26 mouse cellular contexts compared by ENCODE assay signal in the genomic region with DNA sequence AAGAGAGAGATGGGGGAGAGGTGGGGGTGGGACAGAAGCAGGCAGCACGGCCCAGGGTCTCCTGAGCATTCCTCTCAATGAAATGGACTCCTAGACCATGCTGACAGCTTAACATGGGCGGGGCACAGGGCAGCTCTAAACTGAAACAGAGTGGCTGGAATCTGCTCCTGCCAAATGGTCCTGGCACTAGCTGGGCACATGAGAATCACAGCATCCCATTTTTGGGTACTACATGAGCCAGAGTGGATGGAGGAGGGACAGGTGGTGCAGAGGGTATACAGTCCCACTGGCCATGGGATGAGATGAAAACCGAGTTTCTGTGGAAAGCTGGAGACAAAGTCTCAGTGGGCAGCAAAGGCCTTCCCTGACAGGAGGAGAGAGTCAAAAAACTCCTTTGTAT. TPM values are rescaled to one million over a fixed set of nuclear protein-coding genes. Genes with fewer than 3 reads are reported as not detected.
DNase-seq lines count a peak whose midpoint lies in the region; ATAC-seq lines count a peak whose summit lies in the region.
"Had no signal": no experiment of that assay in that cellular context is flagged by ENCODE, and none has a peak within 500 bp of the region (broad histone marks: within the 10 kb centered on the region; RNA-seq: fewer than 3 reads in every experiment).

No protein-coding gene starts in this region.

- no peak overlapping the region for H3K4me3 ChIP-seq in embryonic facial prominence, embryonic 14.5 days (ENCODE audit: low read depth, low read length)
- no peak overlapping the region for H3K4me3 ChIP-seq in embryonic facial prominence, embryonic 10.5 days
- no peak overlapping the region; the same call in 1 of the 2 replicates for H3K4me3 ChIP-seq in heart, embryonic 11.5 days (ENCODE audit: low read depth, low read length)
- H3K4me3 ChIP-seq in hindbrain, embryonic 13.5 days = no peak overlapping the region
- H3K4me3 ChIP-seq in hindbrain, embryonic 12.5 days = no peak overlapping the region
- H3K4me3 ChIP-seq in neural tube, embryonic 15.5 days (replicated peaks) = no peak overlapping the region
- H3K4me3 ChIP-seq: embryonic facial prominence, embryonic 15.5 days; layer of hippocampus, adult 2 months; left cerebral cortex, adult 2 months; limb, embryonic 13.5 days; lung, embryonic 15.5 days; midbrain, embryonic 10.5 days; midbrain, embryonic 15.5 days had no signal

- WGBS in embryonic facial prominence, embryonic 14.5 days = 57% methylated on average over 3 of the region's 3 CpGs
- 76% methylated on average over 3 of the region's 3 CpGs for WGBS in embryonic facial prominence, embryonic 10.5 days
- WGBS in heart, embryonic 11.5 days (ENCODE audit: insufficient replicate concordance) = 40% methylated on average over 3 of the region's 3 CpGs
- 59% methylated on average over 3 of the region's 3 CpGs for WGBS in hindbrain, embryonic 13.5 days
- WGBS in hindbrain, embryonic 12.5 days = 57% methylated on average over 3 of the region's 3 CpGs
- WGBS in neural tube, embryonic 15.5 days = 60% methylated on average over 3 of the region's 3 CpGs

- H3K27me3 ChIP-seq in embryonic facial prominence, embryonic 14.5 days (replicated peaks; ENCODE audit: control insufficient read depth, insufficient read depth, low read length) = no peaks in the 10 kb centered on the region
- H3K27me3 ChIP-seq in embryonic facial prominence, embryonic 10.5 days (replicated peaks; ENCODE audit: low read depth, poor library complexity, severe bottlenecking) = no peaks in the 10 kb centered on the region
- peaks cover 3% of the 10 kb centered on the region; the same call in 1 of the 2 replicates for H3K27me3 ChIP-seq in heart, embryonic 11.5 days (ENCODE audit: control insufficient read depth, insufficient read depth, low read length)
- H3K27me3 ChIP-seq in hindbrain, embryonic 13.5 days = peaks cover 4% of the 10 kb centered on the region; the same call in 1 of the 2 replicates
- no peaks in the 10 kb centered on the region for H3K27me3 ChIP-seq in hindbrain, embryonic 12.5 days
- H3K27me3 ChIP-seq in neural tube, embryonic 15.5 days (replicated peaks) = no peaks in the 10 kb centered on the region
- H3K27me3 ChIP-seq: embryonic facial prominence, embryonic 15.5 days; limb, embryonic 13.5 days; lung, embryonic 15.5 days; midbrain, embryonic 15.5 days had no signal

- H3K4me2 ChIP-seq in embryonic facial prominence, embryonic 14.5 days (ENCODE audit: low read depth, low read length) = no peak overlapping the region
- no peak overlapping the region for H3K4me2 ChIP-seq in heart, embryonic 11.5 days
- H3K4me2 ChIP-seq in hindbrain, embryonic 13.5 days = no peak overlapping the region
- no peak overlapping the region for H3K4me2 ChIP-seq in hindbrain, embryonic 12.5 days (replicated peaks)
- H3K4me2 ChIP-seq in neural tube, embryonic 15.5 days = no peak overlapping the region
- H3K4me2 ChIP-seq: embryonic facial prominence, embryonic 15.5 days; limb, embryonic 13.5 days; liver, embryonic 11.5 days; lung, embryonic 15.5 days; midbrain, embryonic 15.5 days had no signal

- peak; percentile 20; the same call in 1 of the 2 replicates for ATAC-seq in embryonic facial prominence, embryonic 14.5 days (ENCODE audit: low read depth)
- ATAC-seq in heart, embryonic 11.5 days (replicated peaks; ENCODE audit: insufficient number of reproducible peaks, low FRiP score, low TSS enrichment) = no peak; the same call in 1 of the 2 replicates
- no peak for ATAC-seq in hindbrain, embryonic 13.5 days (ENCODE audit: low FRiP score)
- no peak for ATAC-seq in hindbrain, embryonic 12.5 days (ENCODE audit: low FRiP score)
- ATAC-seq in neural tube, embryonic 15.5 days (ENCODE audit: low FRiP score) = no peak
- ATAC-seq: forebrain, embryonic 14.5 days; hindbrain, embryonic 16.5 days; midbrain, embryonic 15.5 days had no signal

- no peak overlapping the region for H3K9ac ChIP-seq in embryonic facial prominence, embryonic 14.5 days (ENCODE audit: low read depth, low read length)
- no peak overlapping the region for H3K9ac ChIP-seq in heart, embryonic 11.5 days (ENCODE audit: low read depth, low read length)
- 0 out of 2 replicates have a peak overlapping the region, but pooled peaks have one; percentile 5 for H3K9ac ChIP-seq in hindbrain, embryonic 13.5 days
- no peak overlapping the region for H3K9ac ChIP-seq in hindbrain, embryonic 12.5 days
- H3K9ac ChIP-seq in neural tube, embryonic 15.5 days (replicated peaks) = no peak overlapping the region
- H3K9ac ChIP-seq: embryonic facial prominence, embryonic 15.5 days; lung, embryonic 15.5 days; midbrain, embryonic 15.5 days had no signal

- H3K27ac ChIP-seq in embryonic facial prominence, embryonic 14.5 days (replicated peaks; ENCODE audit: low read depth, low read length) = no peak overlapping the region
- no peak overlapping the region for H3K27ac ChIP-seq in embryonic facial prominence, embryonic 10.5 days (replicated peaks)
- H3K27ac ChIP-seq in heart, embryonic 11.5 days (ENCODE audit: low read depth, low read length) = peak overlapping the region; percentile 72
- no peak overlapping the region for H3K27ac ChIP-seq in hindbrain, embryonic 13.5 days
- H3K27ac ChIP-seq in hindbrain, embryonic 12.5 days = no peak overlapping the region
- no peak overlapping the region for H3K27ac ChIP-seq in neural tube, embryonic 15.5 days (replicated peaks)
- H3K27ac ChIP-seq: embryonic facial prominence, embryonic 15.5 days; layer of hippocampus, adult 2 months; left cerebral cortex, adult 2 months; limb, embryonic 13.5 days; lung, embryonic 15.5 days; midbrain, embryonic 10.5 days; midbrain, embryonic 15.5 days had no signal

- no peaks in the 10 kb centered on the region for H3K9me3 ChIP-seq in embryonic facial prominence, embryonic 14.5 days (ENCODE audit: control insufficient read depth, low read length)
- no peaks in the 10 kb centered on the region for H3K9me3 ChIP-seq in embryonic facial prominence, embryonic 10.5 days
- H3K9me3 ChIP-seq in heart, embryonic 11.5 days (replicated peaks; ENCODE audit: control insufficient read depth, low read length) = no peaks in the 10 kb centered on the region
- H3K9me3 ChIP-seq in hindbrain, embryonic 13.5 days = no peaks in the 10 kb centered on the region
- no peaks in the 10 kb centered on the region for H3K9me3 ChIP-seq in hindbrain, embryonic 12.5 days (replicated peaks)
- H3K9me3 ChIP-seq in neural tube, embryonic 15.5 days (replicated peaks) = no peaks in the 10 kb centered on the region
- H3K9me3 ChIP-seq: embryonic facial prominence, embryonic 15.5 days; G1E; limb, embryonic 13.5 days; lung, embryonic 15.5 days; midbrain, embryonic 10.5 days; midbrain, embryonic 15.5 days had no signal

- no peak for DNase-seq in embryonic facial prominence, embryonic 14.5 days (ENCODE audit: low spot score)
- no peak for DNase-seq in embryonic facial prominence, embryonic 10.5 days (ENCODE audit: low spot score)
- no peak for DNase-seq in heart, postnatal 36 days
- DNase-seq: adrenal gland, adult 8-10 months; cerebellum, adult 11 months; cerebellum, adult 9-10 months; kidney, adult 18-20 months; kidney, postnatal 36 days; right cerebral cortex, adult 18-20 months; spleen, adult 18-20 months; thymus, postnatal 14 days had no signal

- intact Hi-C loops in heart, postnatal 36 days (cut with DNase I) = no loop called here

- no peaks in the 10 kb centered on the region for H3K4me1 ChIP-seq in embryonic facial prominence, embryonic 14.5 days (ENCODE audit: control insufficient read depth, insufficient read depth, low read length)
- peaks cover 65% of the 10 kb centered on the region for H3K4me1 ChIP-seq in embryonic facial prominence, embryonic 10.5 days
- peaks cover 66% of the 10 kb centered on the region for H3K4me1 ChIP-seq in heart, embryonic 11.5 days (ENCODE audit: control insufficient read depth, insufficient read depth, low read length)
- H3K4me1 ChIP-seq in hindbrain, embryonic 13.5 days (replicated peaks) = peaks cover 49% of the 10 kb centered on the region
- H3K4me1 ChIP-seq in hindbrain, embryonic 12.5 days = peaks cover 26% of the 10 kb centered on the region
- peaks cover 16% of the 10 kb centered on the region for H3K4me1 ChIP-seq in neural tube, embryonic 15.5 days
- H3K4me1 ChIP-seq: lung, embryonic 15.5 days had no signal

- peaks cover 23% of the 10 kb centered on the region for H3K36me3 ChIP-seq in embryonic facial prominence, embryonic 14.5 days (ENCODE audit: control insufficient read depth, insufficient read depth, low read length)
- peaks cover 72% of the 10 kb centered on the region for H3K36me3 ChIP-seq in embryonic facial prominence, embryonic 10.5 days (replicated peaks)
- peaks cover 3% of the 10 kb centered on the region; the same call in 1 of the 2 replicates for H3K36me3 ChIP-seq in heart, embryonic 11.5 days (ENCODE audit: control insufficient read depth, insufficient read depth, low read length)
- H3K36me3 ChIP-seq in hindbrain, embryonic 13.5 days = peaks cover 10% of the 10 kb centered on the region
- H3K36me3 ChIP-seq in hindbrain, embryonic 12.5 days = peaks cover 4% of the 10 kb centered on the region; the same call in 1 of the 2 replicates
- peaks cover 9% of the 10 kb centered on the region; the same call in 1 of the 2 replicates for H3K36me3 ChIP-seq in neural tube, embryonic 15.5 days
- H3K36me3 ChIP-seq: G1E; midbrain, embryonic 10.5 days; midbrain, embryonic 15.5 days had no signal

RNA-seq across cellular contexts. Expression of a gene that starts 36.7 kb away (rescaled TPM):
- polyA plus RNA-seq in embryonic facial prominence, embryonic 14.5 days (2014; fragmentation: Nextera tagmentation; extraction: Ambion mirVana) = 47.8 and 54.9 TPM in 2 replicates
- 82.0 and 87.0 TPM in 2 replicates for polyA plus RNA-seq in embryonic facial prominence, embryonic 10.5 days (2016; fragmentation: Nextera tagmentation; extraction: Ambion mirVana)
- 60.7 and 73.4 TPM in 2 replicates for polyA plus RNA-seq in heart, embryonic 11.5 days (2014; fragmentation: Nextera tagmentation; extraction: Ambion mirVana)
- total RNA-seq in heart, postnatal 36 days (2021) = 100 to 1,000 TPM; 107 to 111 TPM
- polyA plus RNA-seq in hindbrain, embryonic 13.5 days (2015; fragmentation: Nextera tagmentation; extraction: Ambion mirVana) = 71.2 and 74.8 TPM in 2 replicates
- 78.7 and 82.7 TPM in 2 replicates for polyA plus RNA-seq in hindbrain, embryonic 12.5 days (2016; fragmentation: Nextera tagmentation; extraction: Ambion mirVana)
- 68.1 and 69.1 TPM in 2 replicates for polyA plus RNA-seq in neural tube, embryonic 15.5 days (2015; fragmentation: Nextera tagmentation; extraction: Ambion mirVana)
